Mouse (Mus musculus) right cerebral cortex, postnatal 4 days (tissue): ENCODE results near the gene Gtf2ird1.
"Not testable (repeated sequence)": the region's sequence is repeated elsewhere in the genome, so short reads cannot be mapped to it uniquely, and the experiment has no call there.

Source experiments
- DNase-seq: peaks from one replicate; pipeline ENCODE4 v3.0.0-alpha.2; 2022

Gene Gtf2ird1

GRCm38 (mm10) chr5:134473902-134474301 lies 17.4 kb upstream of the Gtf2ird1 start:
- no peak for DNase-seq

- no peak for DNase-seq
Observed at GRCm38 (mm10) chr5:134470538-134471169, 14.1 kb upstream of the Gtf2ird1 start.

- no peak for DNase-seq
Observed at GRCm38 (mm10) chr5:134469559-134470150, 13.1 kb upstream of the Gtf2ird1 start.

GRCm38 (mm10) chr5:134468158-134468765 lies 11.7 kb upstream of the Gtf2ird1 start:
- no peak for DNase-seq

- DNase-seq: no peak
Observed at GRCm38 (mm10) chr5:134467030-134467549, 10.6 kb upstream of the Gtf2ird1 start.

GRCm38 (mm10) chr5:134466296-134467029 lies 9.9 kb upstream of the Gtf2ird1 start:
- DNase-seq: no peak

- no peak for DNase-seq
Observed at GRCm38 (mm10) chr5:134465197-134465596, 8.7 kb upstream of the Gtf2ird1 start.

GRCm38 (mm10) chr5:134464225-134464624 lies 7.7 kb upstream of the Gtf2ird1 start:
- no peak for DNase-seq

- DNase-seq: no peak
Observed at GRCm38 (mm10) chr5:134462731-134463130, 6.2 kb upstream of the Gtf2ird1 start.

- DNase-seq: no peak
Observed at GRCm38 (mm10) chr5:134462316-134462715, 5.8 kb upstream of the Gtf2ird1 start.

- no peak for DNase-seq
Observed at GRCm38 (mm10) chr5:134460546-134460945, 4.0 kb upstream of the Gtf2ird1 start.

- no peak for DNase-seq
Observed at GRCm38 (mm10) chr5:134459096-134459495, 2.6 kb upstream of the Gtf2ird1 start.

- DNase-seq: no peak
Observed at GRCm38 (mm10) chr5:134458416-134458815, 1.9 kb upstream of the Gtf2ird1 start.

GRCm38 (mm10) chr5:134457371-134457770 lies 855 bp upstream of the Gtf2ird1 start:
- no peak for DNase-seq

- DNase-seq: peak; percentile 35
Observed at GRCm38 (mm10) chr5:134455914-134456423, 547 bp downstream of the Gtf2ird1 start.

- DNase-seq: peak; percentile 26
Observed at GRCm38 (mm10) chr5:134455186-134455895, 1.2 kb downstream of the Gtf2ird1 start.

GRCm38 (mm10) chr5:134454421-134454820 lies 2.1 kb downstream of the Gtf2ird1 start:
- DNase-seq: no peak

GRCm38 (mm10) chr5:134453577-134453976 lies 2.9 kb downstream of the Gtf2ird1 start:
- DNase-seq: no peak

- DNase-seq: not testable (repeated sequence)
Observed at GRCm38 (mm10) chr5:134446755-134447154, 9.8 kb downstream of the Gtf2ird1 start.

- no peak for DNase-seq
Observed at GRCm38 (mm10) chr5:134445895-134446294, 10.6 kb downstream of the Gtf2ird1 start.

- DNase-seq: no peak
Observed at GRCm38 (mm10) chr5:134445208-134445831, 11.2 kb downstream of the Gtf2ird1 start.

- no peak for DNase-seq
Observed at GRCm38 (mm10) chr5:134444473-134444872, 12.0 kb downstream of the Gtf2ird1 start.
